Mouse (Mus musculus): ENCODE data around the gene Usp37.
A peak's percentile ranks its signal among the peaks of the same experiment; 100 is the strongest.
"Not testable (repeated sequence)": the region's sequence is repeated elsewhere in the genome, so short reads cannot be mapped to it uniquely, and the experiment has no call there.

Usp37 gene

DNA sequence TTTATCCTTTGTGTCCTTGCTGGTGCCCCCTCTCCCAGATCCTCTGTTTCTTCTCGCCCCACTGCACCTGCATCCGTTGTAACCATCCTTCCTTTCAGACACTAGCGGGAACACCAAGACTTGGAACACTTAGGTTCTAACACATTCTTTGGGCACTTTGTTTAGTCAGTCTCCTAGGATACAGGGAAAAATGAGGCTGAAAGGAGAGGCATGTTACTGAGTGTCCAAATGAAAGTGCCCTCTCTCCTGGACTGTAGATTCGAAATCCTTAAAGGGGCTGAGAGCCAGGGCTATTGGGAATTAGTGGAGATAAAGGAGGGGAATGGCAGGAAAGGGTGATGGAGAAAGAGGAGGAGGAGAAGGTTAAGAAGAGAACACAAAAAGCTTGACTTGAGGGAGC, at the start of gene Usp37:
TSS of gene Usp37 (minus strand) at position 101 of the 400 bp plus-strand sequence.
- no peak for DNase-seq

DNA sequence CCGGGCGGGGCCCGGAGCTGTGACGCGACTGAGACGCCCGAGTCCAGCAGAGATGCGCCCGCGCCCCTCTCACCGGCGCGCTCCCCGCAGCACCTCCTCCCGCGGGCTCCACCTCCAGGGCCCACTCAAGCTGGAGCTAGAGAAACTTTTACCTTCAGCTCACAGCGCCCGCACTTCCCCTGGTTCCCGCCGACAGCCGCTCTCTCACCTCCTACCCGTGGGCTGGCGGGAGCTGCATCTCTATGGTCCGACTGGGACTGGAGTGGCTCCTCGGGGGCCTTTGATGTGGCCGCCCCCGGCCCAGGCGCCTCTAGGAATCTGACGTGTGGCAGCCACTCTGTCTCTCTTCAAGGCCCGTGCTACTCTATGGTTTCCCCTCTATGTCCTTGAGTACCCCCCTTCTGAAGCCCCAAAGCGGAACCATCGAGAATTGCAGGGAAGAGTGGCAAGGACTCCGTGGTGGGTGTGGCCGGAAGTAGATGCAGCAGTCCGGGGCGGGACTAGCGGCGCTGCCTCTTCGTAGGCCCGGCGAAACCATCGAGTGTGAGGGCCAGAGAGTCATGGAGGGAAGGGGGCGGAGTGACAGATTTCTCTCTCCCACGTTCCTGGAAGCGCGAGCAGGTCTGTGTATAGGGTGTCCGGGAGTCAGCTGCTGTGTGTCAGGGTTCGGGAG, 43.8 kb upstream of the Usp37 start, which contains the start of the genes Zfp142 and Bcs1l:
TSS of gene Zfp142 (minus strand) at position 474 of the 673 bp plus-strand sequence.
TSS of gene Bcs1l (plus strand) at position 517 of the 673 bp plus-strand sequence.
- peak; percentile 95 for DNase-seq

DNA sequence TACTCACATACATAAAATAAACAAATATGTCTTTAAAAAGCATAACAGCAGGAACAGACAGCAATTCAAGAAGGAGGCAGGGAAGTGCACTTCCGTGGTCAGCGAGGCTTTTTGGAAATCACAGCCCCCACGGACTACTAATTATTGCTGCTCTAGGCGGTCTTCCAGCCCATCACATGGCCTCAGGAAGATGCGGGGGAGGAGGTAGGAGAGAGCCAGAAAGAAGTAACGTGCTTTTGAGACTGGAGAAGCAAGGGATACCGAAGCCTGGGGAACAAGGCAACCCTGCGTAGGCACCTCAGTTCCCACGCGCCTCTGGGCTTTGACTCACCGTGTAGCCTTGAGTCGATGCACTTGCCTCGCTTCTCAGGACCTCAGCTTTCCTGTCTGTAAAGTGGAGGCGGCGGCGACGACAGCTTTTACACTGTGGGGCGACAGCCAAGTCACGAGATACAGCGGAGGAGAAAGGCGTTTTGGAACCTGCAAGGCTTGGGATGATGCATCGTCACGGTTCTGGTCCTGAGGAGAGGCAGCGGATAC, 43.2 kb upstream of the Usp37 start:
- no peak for DNase-seq

DNA sequence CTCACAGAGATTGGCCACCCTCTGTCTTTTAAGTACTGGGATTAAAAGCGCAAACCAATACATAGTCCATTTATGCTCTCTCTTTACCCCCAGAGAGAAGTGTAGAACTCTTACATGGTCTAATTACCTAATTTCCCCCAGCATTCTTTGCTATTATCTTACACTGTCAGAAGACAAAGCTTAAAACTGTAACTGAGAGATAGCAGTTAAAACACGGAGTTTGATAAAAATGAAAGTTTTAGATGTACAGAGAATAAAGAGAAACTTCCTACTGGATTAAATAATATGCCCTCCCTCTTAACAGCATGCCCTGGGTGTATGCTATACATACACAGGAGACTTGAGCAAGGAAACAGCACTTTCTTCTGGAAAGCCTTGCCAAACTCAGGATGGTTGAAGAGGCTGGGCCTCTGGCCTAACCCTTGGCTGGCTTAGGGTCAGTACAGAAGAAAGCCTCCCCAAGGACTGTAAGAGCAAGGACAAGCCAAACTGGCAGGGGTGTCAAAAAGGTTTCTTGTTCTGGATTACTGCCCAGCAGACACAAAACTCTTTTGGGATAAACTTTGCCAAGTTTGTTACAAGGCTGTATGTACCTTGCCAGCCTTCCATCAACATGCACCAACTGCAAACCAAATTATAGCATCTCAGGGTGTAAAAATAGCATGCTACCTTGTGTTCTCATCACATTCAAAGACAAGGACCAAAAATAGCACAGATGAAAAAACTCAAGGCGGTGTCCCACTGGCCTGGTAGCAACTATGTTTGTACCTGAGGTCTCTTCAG, 40.7 kb upstream of the Usp37 start:
- no peak for DNase-seq

DNA sequence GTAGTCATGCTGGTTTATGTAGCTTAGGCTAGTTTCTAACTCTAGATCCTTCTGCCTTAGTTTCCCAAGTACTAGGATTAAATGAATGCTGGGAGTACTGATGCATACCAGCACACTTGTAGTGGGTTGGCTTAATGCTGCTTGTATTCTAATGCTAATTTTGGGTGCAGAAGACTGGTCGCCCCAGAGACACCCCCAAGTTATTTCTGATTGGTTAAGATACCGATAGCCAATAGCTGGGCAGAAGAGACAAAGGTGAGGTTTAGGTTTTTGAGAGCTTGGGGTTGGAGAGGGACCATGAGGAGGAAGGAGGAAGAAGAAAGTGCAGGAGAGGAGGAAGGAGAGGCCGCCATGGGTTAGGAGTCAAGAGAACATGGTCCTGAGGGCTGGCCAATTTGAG, 38.5 kb upstream of the Usp37 start:
- no peak for DNase-seq

DNA sequence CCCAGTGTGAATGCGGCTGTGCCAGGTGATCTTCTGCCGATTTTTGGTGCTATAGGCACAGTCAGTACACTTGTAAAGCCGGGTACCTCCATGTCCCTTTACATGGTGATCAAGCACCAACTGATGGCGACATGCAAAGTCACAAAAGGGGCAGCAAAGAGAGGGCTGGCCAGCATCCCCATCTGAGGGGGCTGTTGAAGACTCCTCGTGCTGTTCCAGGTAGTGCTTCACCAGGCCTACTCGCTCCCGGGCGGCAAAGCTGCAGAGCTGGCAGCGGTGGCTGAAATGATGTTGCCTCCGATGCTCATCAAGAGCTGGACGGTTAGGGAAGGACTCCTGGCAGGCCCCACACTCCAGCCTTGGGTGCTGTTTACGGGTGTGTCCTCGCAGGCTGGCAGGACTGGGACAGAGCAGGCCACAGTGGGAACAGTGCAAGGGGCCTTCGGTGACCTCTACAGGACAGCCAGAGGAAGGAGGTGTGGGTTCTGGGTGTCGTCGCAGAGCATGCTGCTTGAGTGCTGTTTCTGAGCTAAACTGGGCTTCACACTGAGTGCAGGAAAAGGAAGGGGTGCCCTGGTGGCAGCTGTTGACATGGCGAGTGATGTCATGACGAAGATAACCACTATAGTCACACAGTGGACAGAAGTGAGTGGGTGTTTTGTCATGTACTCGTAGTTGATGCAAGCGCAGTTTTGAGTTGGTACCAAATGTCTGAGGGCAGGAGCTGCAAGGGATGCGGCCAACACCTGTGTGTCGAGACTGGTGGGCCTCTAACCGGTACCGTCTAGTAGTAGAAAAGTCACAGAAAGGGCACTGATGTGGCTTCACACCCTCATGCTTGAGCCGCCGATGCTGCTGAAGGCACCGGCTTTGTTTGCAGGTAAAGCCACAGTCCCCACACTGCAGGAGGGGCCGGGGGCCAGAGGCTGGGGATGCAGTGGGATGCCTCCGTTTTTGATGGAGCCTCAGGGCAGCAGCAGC, 25.9 kb upstream of the Usp37 start:
- DNase-seq: no peak

DNA sequence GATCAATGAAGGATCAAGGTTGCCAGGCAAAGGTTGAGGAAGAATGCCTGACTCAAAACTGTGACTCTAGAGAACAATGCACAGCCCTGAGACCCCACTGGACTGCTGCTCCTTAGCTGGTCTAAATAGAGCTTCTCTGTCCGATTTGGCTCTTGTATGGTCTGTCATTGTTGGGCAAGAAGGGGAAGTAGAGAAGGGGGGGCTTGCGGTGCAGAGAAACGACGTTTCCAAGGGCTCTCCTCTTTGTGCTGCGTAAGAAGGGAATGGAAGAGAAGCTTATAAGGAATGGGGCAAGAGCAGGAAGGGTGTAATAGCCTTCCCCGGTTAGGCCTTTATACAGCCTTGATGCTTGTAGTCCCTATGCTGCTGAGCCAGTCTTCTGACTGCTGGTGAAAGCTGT, 21.8 kb upstream of the Usp37 start:
- no peak for DNase-seq

DNA sequence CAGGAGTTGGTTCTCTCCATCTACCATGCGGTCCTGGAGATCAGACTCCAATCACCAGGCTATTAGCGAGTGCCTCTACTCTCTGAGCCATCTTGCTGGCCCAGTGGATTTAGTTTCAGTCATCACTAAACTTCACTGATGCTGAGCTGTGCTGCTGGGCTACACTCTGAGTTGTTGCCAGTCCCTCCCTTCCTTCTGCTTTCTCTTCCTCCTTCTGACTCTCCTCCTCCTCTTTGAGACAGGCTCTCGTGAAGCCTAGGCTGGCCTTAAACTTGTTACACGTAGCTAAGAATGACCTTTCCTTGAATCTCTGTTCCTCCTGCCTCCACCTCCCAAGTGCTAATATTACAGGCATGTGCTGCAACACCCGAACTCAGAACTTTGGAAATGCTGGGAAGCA, 15.0 kb upstream of the Usp37 start:
- DNase-seq: no peak

DNA sequence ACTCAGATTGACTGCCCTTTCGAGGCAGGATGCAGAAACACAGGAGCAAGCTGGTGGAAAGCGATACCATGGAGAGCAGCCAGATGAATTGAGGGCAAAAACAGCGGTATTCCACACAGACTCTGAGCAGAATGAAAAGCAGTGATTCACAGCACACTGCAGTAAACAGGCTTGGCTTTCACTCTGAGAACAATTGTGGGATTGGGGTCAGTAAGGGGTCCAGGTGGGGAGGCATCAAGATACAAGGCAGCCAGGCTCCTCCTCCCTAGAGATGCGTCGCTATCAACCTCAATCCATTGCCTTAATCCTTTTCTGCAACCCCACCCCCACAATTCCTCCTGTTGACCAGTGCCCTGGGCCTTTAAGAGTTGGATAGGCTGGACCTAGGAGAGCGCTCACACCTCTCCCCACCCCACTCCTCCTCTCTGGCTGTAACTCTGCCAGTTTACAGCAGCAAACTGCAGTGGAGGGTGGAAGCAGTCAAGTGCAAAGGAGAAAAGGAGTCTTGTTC, 1.6 kb downstream of the Usp37 start, which contains the start of gene Plcd4:
TSS of gene Plcd4 (plus strand) at position 438 of the 511 bp plus-strand sequence.
- peak; percentile 6 for DNase-seq

DNA sequence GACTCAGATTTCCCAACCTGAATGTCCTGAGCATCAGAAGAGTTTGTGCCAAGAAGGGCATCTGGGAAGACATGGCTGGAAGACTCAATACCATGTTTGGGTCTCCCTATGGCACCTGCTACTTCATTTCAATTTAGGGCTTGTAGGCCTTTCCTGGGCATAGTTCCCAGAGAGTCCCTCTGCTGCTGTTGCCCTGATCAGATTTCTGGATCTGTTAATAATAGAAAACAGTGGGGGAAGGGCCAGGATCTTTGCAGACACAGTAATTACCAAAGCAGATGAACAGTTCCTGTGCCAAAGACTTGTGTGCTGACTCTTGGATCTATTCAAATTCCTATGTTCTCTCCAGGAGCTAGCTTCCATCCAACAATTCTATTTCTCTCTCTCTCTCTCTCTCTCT, 5.4 kb downstream of the Usp37 start:
- DNase-seq: no peak

DNA sequence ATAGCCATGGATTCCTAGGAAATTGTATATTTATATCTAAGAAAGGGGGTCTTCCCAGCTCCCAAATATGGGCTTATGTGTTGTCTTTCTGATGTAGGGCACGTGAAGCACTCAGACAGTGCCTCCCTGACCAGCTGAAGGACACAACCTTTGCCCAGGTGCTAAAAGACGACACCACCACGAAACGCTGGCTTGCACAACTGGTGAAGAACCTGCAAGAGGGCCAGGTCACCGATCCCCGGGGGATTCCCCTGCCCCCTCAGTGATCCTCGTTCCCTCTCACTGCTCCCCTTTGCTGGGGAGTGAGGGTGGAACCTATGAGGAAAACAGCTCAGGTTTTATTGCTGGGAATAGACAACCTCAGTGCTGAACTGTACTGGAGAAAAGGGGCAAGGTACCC, 15.5 kb downstream of the Usp37 start:
- DNase-seq: no peak

DNA sequence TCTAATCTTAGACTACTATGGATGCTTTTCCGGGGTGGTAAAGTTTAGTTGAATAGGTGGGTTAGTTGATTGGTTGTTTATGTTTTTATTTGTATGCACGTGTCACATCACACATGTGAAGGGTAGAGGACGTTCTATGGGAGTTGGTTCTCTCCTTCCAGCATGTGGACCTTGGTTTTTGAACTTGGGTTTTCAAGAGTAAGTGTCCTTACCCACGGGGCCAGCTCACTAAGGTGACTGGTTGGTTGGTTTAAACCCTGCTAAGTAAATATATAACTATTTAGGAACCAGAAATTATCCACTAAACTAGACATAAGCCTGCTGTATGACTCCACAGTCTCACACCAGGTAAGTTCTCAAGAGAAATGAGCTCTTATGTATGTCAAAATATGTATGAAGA, 19.3 kb downstream of the Usp37 start:
- DNase-seq: no peak

DNA sequence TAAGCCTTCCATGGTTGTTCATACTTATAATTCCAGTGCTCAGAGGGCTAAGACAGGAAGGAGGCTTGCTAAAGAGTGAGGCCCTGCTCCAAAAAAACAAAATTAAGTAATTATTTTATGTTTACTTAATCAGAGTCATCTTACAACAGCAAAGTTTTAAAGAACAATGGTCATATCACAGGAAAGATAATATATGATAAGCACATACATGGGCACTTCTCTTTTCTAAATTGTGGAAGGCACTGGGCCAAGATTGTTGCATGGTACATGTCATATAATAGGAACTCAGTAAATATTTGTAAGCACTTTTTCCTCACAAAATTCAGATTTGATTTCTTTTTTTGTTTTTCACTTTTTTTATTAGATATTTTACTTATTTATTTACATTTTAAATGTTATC, 24.2 kb downstream of the Usp37 start:
- DNase-seq: no peak

DNA sequence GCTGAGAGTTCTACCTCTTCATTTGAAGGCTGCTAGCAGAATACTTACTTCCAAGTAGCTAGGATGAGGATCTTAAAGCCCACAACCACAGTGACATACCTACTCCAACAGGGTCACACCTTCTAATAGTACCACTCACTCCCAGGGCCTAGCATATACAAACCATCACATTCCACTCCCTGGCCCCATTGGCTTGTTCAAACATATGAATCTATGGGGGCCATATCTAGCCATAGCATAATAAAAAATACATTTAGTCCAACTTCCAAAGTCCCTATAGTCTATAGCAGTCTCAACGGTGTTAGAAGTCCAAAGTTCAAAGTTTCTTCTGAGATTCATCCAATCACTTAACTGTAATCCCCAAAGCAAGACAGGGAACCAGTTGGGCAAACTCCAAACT, 31.1 kb downstream of the Usp37 start:
- not testable (repeated sequence) for DNase-seq

DNA sequence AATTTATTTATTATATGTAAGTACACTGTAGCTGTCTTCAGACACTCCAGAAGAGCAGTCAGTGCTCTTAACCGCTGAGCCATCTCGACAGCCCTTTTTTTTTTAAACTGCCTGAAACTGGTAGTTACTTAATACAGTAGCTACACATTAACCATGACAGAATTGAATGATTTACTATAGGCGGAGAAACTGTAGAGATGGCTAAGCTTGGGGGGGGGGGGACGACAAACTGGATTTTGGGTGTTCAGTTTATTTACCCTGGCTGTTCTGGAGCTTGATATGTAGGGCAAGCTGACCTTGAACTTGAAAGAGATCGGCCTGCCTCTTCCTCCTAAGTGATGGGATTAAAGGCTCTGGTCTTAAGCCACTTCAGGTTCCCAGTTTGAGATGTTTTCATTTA, 32.8 kb downstream of the Usp37 start:
- no peak for DNase-seq

DNA sequence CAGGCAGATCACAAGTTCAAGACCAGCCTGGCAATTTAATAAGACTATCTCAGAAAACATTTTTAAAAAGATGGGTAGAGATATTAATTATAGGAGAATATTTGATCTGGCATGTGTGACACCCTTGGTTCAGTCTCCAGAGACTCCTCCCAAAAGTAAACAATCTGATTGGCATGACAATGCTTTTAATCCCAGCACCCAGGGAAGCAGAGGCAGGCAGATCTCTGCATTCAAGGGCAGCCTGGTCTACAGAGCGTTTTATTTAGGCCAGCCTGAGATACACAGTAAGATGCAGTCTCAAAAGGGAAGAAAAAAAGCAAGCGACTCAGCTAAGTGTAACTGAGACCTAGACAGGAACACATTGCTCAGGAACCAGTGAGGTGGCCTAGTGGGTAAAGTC, 36.3 kb downstream of the Usp37 start:
- no peak for DNase-seq

DNA sequence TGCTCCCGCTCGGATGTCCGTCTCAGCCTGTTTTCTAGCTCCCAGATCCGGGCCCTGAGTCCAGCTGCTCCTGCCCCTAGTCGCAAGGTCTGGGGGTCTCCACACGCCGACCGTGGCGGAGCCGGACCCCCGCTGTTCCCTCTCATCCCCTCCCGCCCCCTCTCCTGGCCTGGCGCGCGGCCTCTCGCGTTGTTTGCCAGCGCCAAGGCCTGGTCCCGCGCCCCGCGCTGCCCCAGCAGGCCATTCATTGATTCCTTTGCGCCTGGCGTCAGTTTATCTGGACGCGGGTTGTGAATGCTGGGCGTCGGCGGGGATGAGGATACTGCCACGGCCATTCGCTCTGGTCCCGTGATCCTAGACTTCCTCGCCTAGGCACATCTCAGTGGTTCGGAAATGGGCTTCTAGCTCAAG, 37.6 kb downstream of the Usp37 start:
- DNase-seq: no peak

DNA sequence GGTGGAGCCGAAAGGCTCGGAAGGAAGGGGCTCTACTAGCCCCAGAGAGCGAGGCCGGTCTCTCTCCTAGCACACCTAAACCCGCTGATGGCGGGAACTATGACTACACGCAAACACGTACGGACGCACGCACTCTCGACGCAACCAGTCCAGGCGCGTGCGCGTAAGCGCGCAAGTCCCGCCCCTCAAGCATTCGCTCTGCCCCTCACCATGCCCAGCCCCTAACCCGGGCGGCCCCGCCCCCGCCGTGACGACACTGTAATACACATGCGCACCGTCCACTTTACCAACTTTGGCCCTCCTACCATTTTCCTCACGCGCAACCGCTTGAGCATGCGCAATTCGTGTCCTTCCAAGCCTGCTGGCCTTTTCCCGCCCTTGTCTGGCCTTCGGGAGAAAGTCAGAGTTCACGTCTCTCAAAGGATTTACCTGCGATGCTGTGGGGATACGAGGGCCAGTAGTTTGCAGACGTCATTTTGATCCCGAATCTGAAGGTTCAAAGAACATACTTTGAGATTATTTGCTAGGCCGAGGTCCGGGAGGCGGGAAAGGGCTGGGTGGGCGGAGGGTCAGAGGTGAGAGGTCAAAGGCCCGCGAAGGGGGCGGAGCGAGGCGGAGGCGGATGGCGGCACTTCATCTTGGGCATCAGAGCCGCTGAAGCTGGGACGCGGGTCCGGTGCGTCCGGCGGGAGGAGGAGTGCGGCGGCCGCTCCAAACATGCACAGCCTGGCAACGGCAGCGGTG, 38.2 kb downstream of the Usp37 start, which contains the start of gene Cnot9:
TSS of gene Cnot9 (plus strand) at position 338 of the 744 bp plus-strand sequence.
- DNase-seq: peak; percentile 100

DNA sequence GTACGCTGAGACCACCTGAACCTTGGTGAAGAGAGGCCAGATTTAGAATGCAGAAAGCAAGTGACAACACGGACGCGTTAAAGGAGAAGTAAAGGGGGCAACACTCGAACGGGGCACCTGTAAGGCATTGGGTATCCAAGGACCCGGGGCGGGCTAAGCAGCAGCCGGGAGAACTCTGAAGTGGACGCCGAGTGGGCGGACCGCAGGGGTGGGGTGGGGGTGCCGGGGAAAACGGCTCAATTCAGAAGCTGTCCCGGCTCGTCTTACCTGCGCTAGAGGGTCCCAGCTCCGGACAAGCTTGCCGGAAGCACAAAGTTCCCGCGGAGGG, 38.7 kb downstream of the Usp37 start:
- DNase-seq: no peak

DNA sequence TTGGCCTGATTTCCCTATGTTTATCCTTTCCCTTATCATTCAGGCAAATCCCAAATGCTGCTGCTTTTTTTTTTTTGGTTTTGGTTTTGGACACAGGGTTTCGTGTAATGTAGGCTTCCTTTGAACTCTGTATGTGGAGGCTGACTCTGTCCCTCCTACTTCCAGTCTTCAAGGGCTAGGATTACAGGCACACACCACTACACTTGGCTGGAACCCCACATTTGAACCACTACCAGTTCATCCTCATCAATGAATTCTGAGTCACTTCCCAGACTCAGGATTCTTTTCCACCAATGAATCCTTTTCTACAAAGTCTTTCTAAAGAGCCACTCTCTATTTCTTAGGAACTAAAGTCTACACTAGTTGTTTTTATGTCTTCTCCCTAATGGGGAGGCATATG, 43.0 kb downstream of the Usp37 start:
- no peak for DNase-seq

DNA sequence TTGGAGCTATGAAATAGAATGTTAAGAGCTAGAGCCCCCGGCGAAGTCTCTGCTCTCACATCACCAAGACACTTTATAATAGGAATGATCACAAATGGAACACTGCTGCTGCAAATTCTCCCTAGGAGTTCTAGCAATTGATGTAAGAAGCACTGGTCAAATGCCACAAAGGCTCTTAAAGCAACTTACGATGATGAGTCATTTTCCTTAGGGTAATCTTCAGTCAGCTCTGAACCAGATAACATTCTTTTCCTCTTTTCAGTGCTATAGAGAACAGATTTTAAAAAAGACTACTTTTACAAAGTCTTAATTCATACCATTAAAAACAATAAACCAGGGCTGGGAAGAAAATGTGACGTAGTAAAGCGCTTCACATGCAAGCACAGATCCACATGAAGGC, 58.3 kb downstream of the Usp37 start:
- no peak for DNase-seq

DNA sequence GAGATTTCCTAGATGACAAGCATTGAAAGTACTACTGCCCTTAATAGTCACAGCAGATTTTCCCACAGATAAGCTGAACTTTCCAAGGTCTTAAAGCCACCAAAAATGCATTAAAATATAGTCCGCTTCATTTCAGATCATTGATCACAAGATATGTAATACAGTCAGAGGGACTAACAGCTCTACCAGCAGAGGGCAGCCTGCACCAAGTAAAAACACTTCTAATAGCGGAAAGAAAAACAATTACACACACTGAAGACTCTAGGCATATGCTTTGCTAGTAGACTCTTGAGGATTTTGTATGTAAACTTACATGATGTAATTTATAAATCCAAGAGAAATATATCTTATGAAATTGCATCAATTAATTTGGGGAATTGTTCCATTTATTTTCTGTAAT, 83.8 kb downstream of the Usp37 start:
- DNase-seq: peak; percentile 28

Measured in right cerebral cortex, postnatal 4 days (tissue).